Mouse (Mus musculus) urinary bladder, adult 18-20 months (tissue): ENCODE measurements around the gene Fam205c.

Source experiments
- DNase-seq, 2 experiments: peaks; one replicate each; pipeline ENCODE4 v3.0.0; 2022; ENCODE audit warnings: low spot score in 2 of 2, mixed read lengths in 2 of 2

Fam205c gene

GRCm38 (mm10) chr4:42874134-42874533 lies at the start of gene Fam205c:
Gene Fam205c (minus strand): TSS chr4:42874234.
- no peak for DNase-seq

- DNase-seq: no peak
Measured at GRCm38 (mm10) chr4:42922461-42922860, 48.4 kb upstream of the Fam205c start.

DNA sequence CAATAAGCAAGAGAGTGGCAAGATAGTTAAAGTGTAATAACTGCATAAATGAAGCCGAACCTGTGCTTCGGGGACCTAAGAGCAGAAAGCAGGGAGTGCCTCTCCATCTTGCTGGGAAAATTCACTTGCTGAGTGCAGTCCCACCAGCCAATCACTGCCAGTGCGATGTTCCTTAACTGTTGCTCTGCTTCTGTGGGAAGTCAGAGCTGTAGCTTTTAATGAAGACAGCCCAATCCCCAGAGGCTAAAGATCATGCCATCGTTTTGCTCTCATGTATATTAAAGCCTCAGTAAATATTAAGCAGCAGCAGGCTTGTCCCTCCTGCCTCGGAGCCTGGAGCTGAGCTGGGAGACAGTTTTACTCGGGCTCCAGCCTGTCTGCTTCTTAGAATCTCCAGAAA lies 48.0 kb upstream of the Fam205c start:
- DNase-seq: no peak

GRCm38 (mm10) chr4:42921536-42921935 lies 47.5 kb upstream of the Fam205c start:
- DNase-seq: no peak

- DNase-seq: no peak
Measured at GRCm38 (mm10) chr4:42920726-42921125, 46.7 kb upstream of the Fam205c start.

DNA sequence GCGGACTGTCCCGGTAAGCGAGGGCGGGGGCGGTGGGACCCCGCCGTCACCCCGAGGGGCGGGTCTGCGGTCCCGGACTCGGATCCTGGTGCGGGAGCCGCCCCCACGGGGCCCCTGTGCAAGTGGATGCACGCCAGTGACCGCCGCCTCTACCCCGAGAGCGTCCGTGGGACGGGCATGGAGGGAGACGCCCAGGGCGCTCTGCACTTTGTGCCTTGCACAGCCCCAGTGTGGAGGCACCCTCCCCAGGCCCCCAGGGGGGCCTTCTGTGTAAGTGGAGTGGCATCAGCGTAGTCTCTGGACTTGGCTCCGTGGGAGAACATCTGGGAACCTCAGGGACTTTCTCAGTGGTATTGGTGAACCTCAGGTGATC lies 43.4 kb upstream of the Fam205c start:
- peak in 1 of 2 experiments; percentile 9 for DNase-seq

GRCm38 (mm10) chr4:42916617-42917401 lies 42.8 kb upstream of the Fam205c start, which contains the start of gene Phf24:
Gene Phf24 (plus strand): TSS chr4:42916660.
- DNase-seq: peak in 1 of 2 experiments; percentile 9

DNA sequence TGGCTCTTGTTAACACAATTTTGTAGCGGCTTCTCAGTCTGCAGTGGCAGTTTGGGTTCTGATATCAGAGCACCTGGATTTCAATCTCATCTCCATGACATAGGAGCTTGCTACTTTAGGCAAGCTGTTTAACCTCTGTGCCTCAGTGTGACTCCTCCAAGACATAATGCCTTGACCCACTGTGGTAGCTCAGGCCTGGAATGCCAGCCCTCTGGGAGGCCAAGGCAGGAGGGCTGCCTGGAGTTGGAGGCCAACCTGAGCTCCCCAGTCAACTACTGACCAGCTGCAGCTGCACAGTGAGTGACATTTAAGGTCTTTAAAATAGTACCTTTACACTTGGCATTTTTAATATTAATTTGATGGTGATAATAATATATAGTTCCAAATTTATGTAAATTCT lies 41.9 kb upstream of the Fam205c start:
- DNase-seq: no peak

GRCm38 (mm10) chr4:42915311-42915710 lies 41.3 kb upstream of the Fam205c start:
- DNase-seq: no peak

DNA sequence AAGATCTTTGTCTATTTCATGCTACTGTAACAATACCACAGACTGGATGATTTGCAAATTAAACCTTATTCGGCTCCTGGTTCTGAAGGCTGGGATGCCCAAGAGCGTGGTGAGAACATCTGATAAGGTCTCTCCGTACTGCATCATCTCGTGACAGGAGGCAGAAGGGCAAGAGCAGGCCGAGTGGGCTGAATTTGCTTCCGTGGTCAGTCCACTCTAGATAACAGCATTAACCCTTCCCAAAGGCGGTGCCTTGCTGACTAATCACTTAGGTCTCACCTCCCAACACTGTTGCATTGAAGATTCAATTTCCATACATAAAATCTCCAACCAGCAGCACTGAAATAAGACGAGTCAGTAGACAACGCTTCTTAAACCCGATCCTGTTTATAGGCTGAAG lies 39.4 kb upstream of the Fam205c start:
- no peak for DNase-seq

- DNase-seq: no peak
Measured at GRCm38 (mm10) chr4:42904966-42905365, 30.9 kb upstream of the Fam205c start.

GRCm38 (mm10) chr4:42904523-42904922 lies 30.5 kb upstream of the Fam205c start:
- no peak for DNase-seq

DNA sequence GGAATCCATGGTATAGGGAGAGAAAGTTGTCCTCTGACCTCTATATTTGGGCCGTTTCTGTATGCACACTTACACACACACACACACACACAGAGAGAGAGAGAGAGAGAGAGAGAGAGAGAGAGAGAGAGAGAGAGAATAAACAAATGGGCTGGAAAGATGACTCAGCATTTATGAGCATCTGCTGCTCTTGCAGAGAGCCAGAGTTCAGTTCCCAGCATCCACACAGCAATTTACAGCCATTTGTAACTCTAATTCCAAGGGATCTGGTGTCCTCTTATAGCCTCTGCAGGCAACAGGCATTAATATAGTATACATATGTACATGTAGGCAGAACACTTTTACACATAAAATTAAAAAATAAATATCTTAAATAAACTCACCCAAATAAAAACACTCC lies 29.9 kb upstream of the Fam205c start:
- DNase-seq: no peak

DNA sequence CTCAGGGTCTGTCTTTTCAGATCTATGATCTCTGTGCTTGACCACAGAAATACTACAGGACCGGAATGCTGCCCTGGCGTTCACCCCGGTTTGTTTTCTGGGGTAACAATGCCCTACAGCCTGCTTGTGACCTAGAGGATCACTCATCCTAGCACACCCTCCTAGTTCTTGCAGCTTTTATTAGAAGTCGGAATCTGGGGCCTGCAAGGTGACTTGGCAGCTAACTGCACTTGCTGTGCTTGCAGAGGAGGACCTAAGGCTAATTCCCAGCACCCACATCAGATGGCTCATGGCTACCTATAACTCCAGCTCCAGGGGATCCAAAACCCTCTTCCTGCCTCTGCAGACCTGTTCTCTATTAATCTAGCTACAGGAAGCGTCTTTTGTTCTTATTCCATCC lies 28.7 kb upstream of the Fam205c start:
- no peak for DNase-seq

GRCm38 (mm10) chr4:42902174-42902573 lies 28.1 kb upstream of the Fam205c start:
- no peak for DNase-seq

DNA sequence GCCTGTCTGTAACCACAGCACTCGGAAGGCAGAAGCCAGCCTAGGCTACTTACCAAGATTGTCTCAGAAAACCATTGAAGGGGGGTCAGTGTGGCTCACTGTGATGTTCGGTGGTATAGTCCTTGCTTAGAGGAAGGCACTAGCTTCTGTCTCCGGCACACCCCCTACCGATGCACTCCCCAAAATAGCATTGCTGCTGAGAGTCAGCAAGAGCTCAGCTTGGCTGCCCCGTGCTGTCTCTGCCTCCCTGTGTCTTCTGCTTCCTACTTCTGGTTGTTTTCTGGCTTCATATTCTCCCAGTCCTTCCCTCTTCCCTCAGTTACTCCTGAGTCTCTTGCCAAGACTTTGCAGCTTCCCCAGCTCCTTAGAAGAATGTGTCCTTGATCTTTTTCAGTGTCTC lies 26.8 kb upstream of the Fam205c start:
- no peak for DNase-seq

DNA sequence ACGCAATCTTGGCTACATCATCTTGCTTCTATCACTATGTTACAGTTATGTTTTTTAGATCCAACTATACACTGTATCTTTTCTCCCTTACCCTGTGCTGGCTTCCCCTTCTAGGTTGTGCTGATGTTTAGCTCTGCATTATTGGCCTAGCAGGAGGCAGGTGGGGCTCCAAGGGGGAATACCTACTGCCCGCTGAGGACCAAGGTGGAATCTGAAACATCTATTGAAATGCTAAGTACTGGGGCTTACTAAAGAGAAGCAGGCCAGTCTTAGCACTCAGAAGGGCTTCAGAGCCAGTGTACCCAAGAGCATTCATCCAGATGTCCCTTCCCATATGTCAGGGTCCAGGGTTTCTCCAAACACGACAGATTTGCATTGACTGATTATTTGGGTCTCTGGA lies 24.9 kb upstream of the Fam205c start:
- no peak for DNase-seq

DNA sequence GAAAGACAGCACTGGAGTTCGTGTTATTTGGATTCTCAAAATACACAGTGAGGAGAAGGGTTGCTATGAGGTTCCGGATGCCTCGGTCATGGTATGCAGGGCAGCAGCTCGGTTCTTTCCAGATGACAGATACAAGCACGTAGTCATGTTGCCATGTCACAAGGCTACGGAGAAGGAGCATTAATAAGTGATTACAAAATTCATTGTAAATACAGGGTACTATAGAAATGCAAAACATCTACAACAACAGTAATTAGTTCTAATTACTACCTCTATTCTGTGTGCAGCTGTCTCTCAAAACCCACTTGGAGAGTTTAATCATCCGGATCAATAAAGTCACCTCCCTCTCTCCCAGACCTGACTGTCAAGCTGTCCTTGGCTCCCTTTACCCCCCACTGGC lies 21.1 kb upstream of the Fam205c start:
- DNase-seq: no peak

GRCm38 (mm10) chr4:42891176-42891575 lies 17.1 kb upstream of the Fam205c start:
- no peak for DNase-seq

GRCm38 (mm10) chr4:42888806-42889205 lies 14.8 kb upstream of the Fam205c start:
- no peak for DNase-seq

DNA sequence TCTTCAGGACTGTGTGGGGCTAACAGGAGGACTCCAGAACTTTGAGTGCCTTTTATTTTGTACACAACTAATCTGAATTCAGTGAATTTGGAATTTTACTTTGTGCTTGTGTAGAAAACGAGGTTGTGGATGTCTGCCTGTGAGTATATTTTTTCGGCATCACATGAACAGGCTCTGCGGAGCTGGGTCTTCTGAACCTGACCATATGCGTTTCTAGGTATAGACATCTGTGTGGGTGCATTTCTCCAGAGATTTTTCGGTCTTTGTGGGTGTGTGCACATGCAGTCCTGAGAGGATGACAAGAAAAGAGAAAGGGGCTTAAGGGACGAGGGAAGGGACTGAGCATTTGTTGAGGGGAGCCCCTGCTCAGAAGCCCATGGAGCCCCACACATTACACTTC lies 12.9 kb upstream of the Fam205c start:
- no peak for DNase-seq

GRCm38 (mm10) chr4:42880677-42880948 lies 6.6 kb upstream of the Fam205c start:
- DNase-seq: no peak

GRCm38 (mm10) chr4:42879829-42880676 lies 6.0 kb upstream of the Fam205c start:
- DNase-seq: no peak
